Mouse (Mus musculus) embryonic facial prominence, embryonic 10.5 days (tissue): ENCODE data around the gene Spc24. TPM values are rescaled to one million over a fixed set of nuclear protein-coding genes. Genes with fewer than 3 reads are reported as not detected.

Experiments used
- DNase-seq: peaks from one replicate; pipeline ENCODE4 v3.0.0-alpha.2; 2017; ENCODE audit warnings: low spot score
- H3K27ac ChIP-seq: fragments of 300-500 bp; sonication (generic); replicated peaks from 2 replicates; pipeline ENCODE4 v1.5.1; 2016; ENCODE audit warnings: mild to moderate bottlenecking
- H3K27me3 ChIP-seq: fragments of 300-500 bp; sonication (generic); replicated peaks from 2 replicates; pipeline ENCODE4 v1.6.1; 2016; ENCODE audit warnings: low read depth, mild to moderate bottlenecking; ENCODE audit not compliant: poor library complexity, severe bottlenecking
- H3K36me3 ChIP-seq: fragments of 300-500 bp; sonication (generic); replicated peaks from 2 replicates; pipeline ENCODE4 v1.6.1; 2016; ENCODE audit warnings: mild to moderate bottlenecking, moderate library complexity
- H3K4me1 ChIP-seq: fragments of 300-500 bp; sonication (generic); 2 replicates; pipeline ENCODE4 v1.6.1; 2016
- H3K4me3 ChIP-seq: fragments of 300-500 bp; sonication (generic); 2 replicates; pipeline ENCODE4 v1.5.1; 2016; ENCODE audit warnings: mild to moderate bottlenecking, moderate library complexity
- H3K9me3 ChIP-seq: fragments of 300-500 bp; sonication (generic); 2 replicates; pipeline ENCODE4 v1.6.1; 2016; ENCODE audit warnings: mild to moderate bottlenecking
- WGBS: fragments of 180-500 bp; shearing (Covaris S2); methylation state at CpG from one replicate; pipeline ENCODE4 v1.1.7; 2016; 5-methylcytosine and 5-hydroxymethylcytosine counted together
- polyA plus RNA-seq: library from polyadenylated mRNA; unstranded; fragments of >200 nt; fragmentation: Nextera tagmentation; extraction: Ambion mirVana; gene quantifications from 2 replicates; pipeline ENCODE4 v1.2.1, GENCODE M21; 2016

Spc24 gene
- polyA plus RNA-seq = 187 TPM in 2 replicates

GRCm38 (mm10) chr9:21760155-21761088, at the start of gene Spc24:
Spc24 (minus strand) TSS chr9:21760303.
- WGBS = 1% methylated on average over 54 of the region's 54 CpGs
- H3K36me3 ChIP-seq = peaks cover 36% of the 10 kb centered on the region
- H3K4me3 ChIP-seq = peak within 1 kb of the TSS; percentile 94
- H3K27ac ChIP-seq = peak within 1 kb of the TSS; percentile 98
- peak; percentile 97 for DNase-seq
- peaks cover 16% of the 10 kb centered on the region for H3K4me1 ChIP-seq
- no peaks in the 10 kb centered on the region for H3K9me3 ChIP-seq
- H3K27me3 ChIP-seq = no peaks in the 10 kb centered on the region

GRCm38 (mm10) chr9:21808561-21808960, 48.5 kb upstream of the Spc24 start:
- H3K36me3 ChIP-seq = peaks cover 41% of the 10 kb centered on the region
- 63% methylated on average over 3 of the region's 3 CpGs for WGBS
- peaks cover 4% of the 10 kb centered on the region for H3K4me1 ChIP-seq
- H3K27ac ChIP-seq = no peak overlapping the region
- H3K4me3 ChIP-seq = no peak overlapping the region
- no peaks in the 10 kb centered on the region for H3K27me3 ChIP-seq
- H3K9me3 ChIP-seq = no peaks in the 10 kb centered on the region
- DNase-seq = no peak

GRCm38 (mm10) chr9:21806976-21807375, 46.9 kb upstream of the Spc24 start:
- H3K27me3 ChIP-seq = no peaks in the 10 kb centered on the region
- H3K27ac ChIP-seq = no peak overlapping the region
- H3K36me3 ChIP-seq = peaks cover 35% of the 10 kb centered on the region
- H3K4me3 ChIP-seq = no peak overlapping the region
- H3K4me1 ChIP-seq = peaks cover 4% of the 10 kb centered on the region
- no peaks in the 10 kb centered on the region for H3K9me3 ChIP-seq
- DNase-seq = no peak
- WGBS = 90% methylated on average over 11 of the region's 11 CpGs

GRCm38 (mm10) chr9:21806363-21806762, 46.3 kb upstream of the Spc24 start:
- no peak overlapping the region for H3K4me3 ChIP-seq
- H3K4me1 ChIP-seq = peaks cover 4% of the 10 kb centered on the region
- peaks cover 35% of the 10 kb centered on the region for H3K36me3 ChIP-seq
- H3K27ac ChIP-seq = no peak overlapping the region
- H3K27me3 ChIP-seq = no peaks in the 10 kb centered on the region
- no peak for DNase-seq
- WGBS = 65% methylated on average over 3 of the region's 3 CpGs
- H3K9me3 ChIP-seq = no peaks in the 10 kb centered on the region

- peaks cover 14% of the 10 kb centered on the region for H3K4me1 ChIP-seq
- no peaks in the 10 kb centered on the region for H3K9me3 ChIP-seq
- H3K27me3 ChIP-seq = no peaks in the 10 kb centered on the region
- no peak overlapping the region for H3K4me3 ChIP-seq
- H3K27ac ChIP-seq = peak overlapping the region; percentile 36; the same call in 1 of the 2 replicates
- 43% methylated on average over 13 of the region's 13 CpGs for WGBS
- DNase-seq = peak; percentile 85
- peaks cover 26% of the 10 kb centered on the region for H3K36me3 ChIP-seq
Observed at GRCm38 (mm10) chr9:21803986-21804644, 44.0 kb upstream of the Spc24 start.

GRCm38 (mm10) chr9:21801591-21801990, 41.5 kb upstream of the Spc24 start:
- WGBS = 90% methylated on average over 7 of the region's 7 CpGs
- DNase-seq = no peak
- Histone ChIP-seq H3K27me3 (no peaks in the 10 kb centered on the region), H3K4me3 (no peak overlapping the region), H3K27ac (no peak overlapping the region), H3K4me1 (peaks cover 35% of the 10 kb centered on the region), H3K9me3 (no peaks in the 10 kb centered on the region), H3K36me3 (peaks cover 26% of the 10 kb centered on the region)

- H3K4me1 ChIP-seq = peaks cover 40% of the 10 kb centered on the region
- H3K27me3 ChIP-seq = no peaks in the 10 kb centered on the region
- no peak overlapping the region for H3K27ac ChIP-seq
- H3K36me3 ChIP-seq = peaks cover 29% of the 10 kb centered on the region
- H3K4me3 ChIP-seq = no peak overlapping the region
- 81% methylated on average over 7 of the region's 7 CpGs for WGBS
- no peaks in the 10 kb centered on the region for H3K9me3 ChIP-seq
- DNase-seq = no peak
Observed at GRCm38 (mm10) chr9:21801121-21801520, 41.0 kb upstream of the Spc24 start.

GRCm38 (mm10) chr9:21799010-21799350, 38.9 kb upstream of the Spc24 start:
- DNase-seq = no peak
- peak overlapping the region; percentile 96 for H3K27ac ChIP-seq
- peaks cover 50% of the 10 kb centered on the region for H3K36me3 ChIP-seq
- peak overlapping the region; percentile 72 for H3K4me3 ChIP-seq
- H3K27me3 ChIP-seq = no peaks in the 10 kb centered on the region
- WGBS = 54% methylated on average over 3 of the region's 3 CpGs
- H3K4me1 ChIP-seq = peaks cover 50% of the 10 kb centered on the region
- no peaks in the 10 kb centered on the region for H3K9me3 ChIP-seq

- DNase-seq = peak; percentile 92
- WGBS = under 1% methylated on average over 52 of the region's 52 CpGs
- Histone ChIP-seq H3K4me3 (peak within 1 kb of the TSS; percentile 72), H3K27me3 (no peaks in the 10 kb centered on the region), H3K36me3 (peaks cover 55% of the 10 kb centered on the region), H3K27ac (peak within 1 kb of the TSS; percentile 96), H3K4me1 (peaks cover 50% of the 10 kb centered on the region), H3K9me3 (no peaks in the 10 kb centered on the region)
Observed at GRCm38 (mm10) chr9:21798345-21799009, 38.4 kb upstream of the Spc24 start, which contains the start of gene Kank2. Kank2 (minus strand) TSS chr9:21798744.

- peaks cover 50% of the 10 kb centered on the region for H3K4me1 ChIP-seq
- peak overlapping the region; percentile 96 for H3K27ac ChIP-seq
- under 1% methylated on average over 25 of the region's 26 CpGs for WGBS
- H3K27me3 ChIP-seq = no peaks in the 10 kb centered on the region
- peak; percentile 89 for DNase-seq
- peak overlapping the region; percentile 72 for H3K4me3 ChIP-seq
- H3K9me3 ChIP-seq = no peaks in the 10 kb centered on the region
- peaks cover 60% of the 10 kb centered on the region for H3K36me3 ChIP-seq
Observed at GRCm38 (mm10) chr9:21797921-21798344, 37.8 kb upstream of the Spc24 start.

- DNase-seq = no peak
- no peaks in the 10 kb centered on the region for H3K9me3 ChIP-seq
- WGBS = 64% methylated on average over 3 of the region's 3 CpGs
- peak overlapping the region; percentile 96 for H3K27ac ChIP-seq
- H3K4me1 ChIP-seq = peaks cover 58% of the 10 kb centered on the region
- H3K27me3 ChIP-seq = no peaks in the 10 kb centered on the region
- H3K4me3 ChIP-seq = peak overlapping the region; percentile 72
- peaks cover 60% of the 10 kb centered on the region for H3K36me3 ChIP-seq
Observed at GRCm38 (mm10) chr9:21796919-21797318, 36.8 kb upstream of the Spc24 start.

- DNase-seq = peak; percentile 56
- WGBS = 47% methylated on average over 3 of the region's 3 CpGs
- H3K27ac ChIP-seq = peak overlapping the region; percentile 96
Observed at GRCm38 (mm10) chr9:21796259-21796658, 36.2 kb upstream of the Spc24 start.

More at GRCm38 (mm10) chr9:21796259-21796658, 36.2 kb upstream of the Spc24 start:
- Histone ChIP-seq H3K36me3 (peaks cover 60% of the 10 kb centered on the region), H3K9me3 (no peaks in the 10 kb centered on the region), H3K27me3 (no peaks in the 10 kb centered on the region), H3K4me1 (peaks cover 58% of the 10 kb centered on the region), H3K4me3 (peak overlapping the region; percentile 72)
